7 mouse cellular contexts compared by ENCODE assay signal in genomic region chr3:96219191-96219641, GRCm38 (mm10). TPM values are rescaled to one million over a fixed set of nuclear protein-coding genes. Genes with fewer than 3 reads are reported as not detected.
DNase-seq lines count a peak whose midpoint lies in the region; ATAC-seq and TF ChIP-seq lines count a peak whose summit lies in the region.

No protein-coding gene starts in this region.

- H3K27ac ChIP-seq in ES-Bruce4 (ENCODE audit: insufficient read depth, low read length), result peak overlapping the region; percentile 98
- peak overlapping the region; percentile 98 for H3K27ac ChIP-seq in forebrain, embryonic 11.5 days (ENCODE audit: low read depth, low read length)
- H3K27ac ChIP-seq in intestine, embryonic 14.5 days (ENCODE audit: low read depth), result peak overlapping the region; percentile 98
- H3K27ac ChIP-seq in lung, embryonic 14.5 days (ENCODE audit: low read depth), result peak overlapping the region; percentile 99

- H3K4me2 ChIP-seq in forebrain, embryonic 11.5 days (ENCODE audit: low read depth, low read length, severe bottlenecking), result peak overlapping the region; percentile 68
- peak overlapping the region; percentile 59 for H3K4me2 ChIP-seq in intestine, embryonic 14.5 days (ENCODE audit: low read length)
- peak overlapping the region; percentile 93 for H3K4me2 ChIP-seq in lung, embryonic 14.5 days

- no peak for TF ChIP-seq POLR2A in ES-Bruce4 (IDR thresholded peaks at IDR 0.05; ENCODE audit: insufficient read depth, low read length)

- H3K27me3 ChIP-seq in ES-Bruce4 (ENCODE audit: control insufficient read depth, insufficient read depth, low read length, poor library complexity, severe bottlenecking), result no peaks in the 10 kb centered on the region
- no peaks in the 10 kb centered on the region for H3K27me3 ChIP-seq in forebrain, embryonic 11.5 days (ENCODE audit: control insufficient read depth, insufficient read depth, low read length)
- H3K27me3 ChIP-seq in intestine, embryonic 14.5 days (replicated peaks; ENCODE audit: control insufficient read depth, insufficient read depth, low read length), result no peaks in the 10 kb centered on the region
- H3K27me3 ChIP-seq in lung, embryonic 14.5 days (ENCODE audit: insufficient read depth, low read length), result no peaks in the 10 kb centered on the region

- H3K9ac ChIP-seq in ES-Bruce4 (ENCODE audit: low read depth, poor library complexity, severe bottlenecking), result peak overlapping the region; percentile 97
- H3K9ac ChIP-seq in forebrain, embryonic 11.5 days (ENCODE audit: low read length), result peak overlapping the region; percentile 84
- peak overlapping the region; percentile 97 for H3K9ac ChIP-seq in intestine, embryonic 14.5 days (ENCODE audit: low read length)
- peak overlapping the region; percentile 68 for H3K9ac ChIP-seq in lung, embryonic 14.5 days

- peak; percentile 13 for ATAC-seq in activated CD4-positive, CD25-positive, alpha-beta regulatory T cell, adult 4 months
- peak; percentile 16; the same call in 1 of the 2 replicates for ATAC-seq in forebrain, embryonic 11.5 days (replicated peaks; ENCODE audit: low FRiP score)
- ATAC-seq in intestine, embryonic 14.5 days (replicated peaks; ENCODE audit: low FRiP score, low TSS enrichment, low read depth), result peak; percentile 28
- ATAC-seq in lung, embryonic 14.5 days (ENCODE audit: insufficient read depth), result peak; percentile 2; the same call in 1 of the 2 replicates
- peak; percentile 11; the same call in 1 of the 2 replicates for ATAC-seq in neutrophil, adult 5-6 weeks (ENCODE audit: extremely low read depth, insufficient number of reproducible peaks, low FRiP score, poor library complexity, severe bottlenecking)

- H3K36me3 ChIP-seq in ES-Bruce4 (ENCODE audit: control insufficient read depth, insufficient read depth, low read length, poor library complexity, severe bottlenecking), result no peaks in the 10 kb centered on the region
- no peaks in the 10 kb centered on the region for H3K36me3 ChIP-seq in forebrain, embryonic 11.5 days (ENCODE audit: control insufficient read depth, insufficient read depth, low read length)
- H3K36me3 ChIP-seq in intestine, embryonic 14.5 days (ENCODE audit: control insufficient read depth, insufficient read depth, low read length), result no peaks in the 10 kb centered on the region
- no peaks in the 10 kb centered on the region for H3K36me3 ChIP-seq in lung, embryonic 14.5 days (ENCODE audit: insufficient read depth)

- TF ChIP-seq EP300 in ES-Bruce4 (IDR thresholded peaks at IDR 0.05; ENCODE audit: insufficient read depth, low read depth, low read length), result no peak

- no peaks in the 10 kb centered on the region for H3K9me3 ChIP-seq in ES-Bruce4 (replicated peaks; ENCODE audit: control insufficient read depth, insufficient read depth, low read length, poor library complexity, severe bottlenecking)
- H3K9me3 ChIP-seq in forebrain, embryonic 11.5 days (ENCODE audit: control insufficient read depth, low read length), result no peaks in the 10 kb centered on the region
- H3K9me3 ChIP-seq in intestine, embryonic 14.5 days (ENCODE audit: control insufficient read depth, low read length), result no peaks in the 10 kb centered on the region
- H3K9me3 ChIP-seq in lung, embryonic 14.5 days (ENCODE audit: low read depth, low read length), result no peaks in the 10 kb centered on the region

- peak; percentile 60 for DNase-seq in forebrain, embryonic 11.5 days (ENCODE audit: low spot score)
- DNase-seq in intestine, embryonic 14.5 days (ENCODE audit: low spot score), result peak; percentile 77
- peak; percentile 52 for DNase-seq in lung, embryonic 14.5 days
- DNase-seq in layer of hippocampus, postnatal 14 days (ENCODE audit: low spot score in 2 of 2), result no peak

- no peaks in the 10 kb centered on the region for H3K4me1 ChIP-seq in ES-Bruce4 (ENCODE audit: control insufficient read depth, insufficient read depth, low read length)
- H3K4me1 ChIP-seq in forebrain, embryonic 11.5 days (replicated peaks; ENCODE audit: control insufficient read depth, insufficient read depth, low read length), result peaks cover 9% of the 10 kb centered on the region; the same call in 1 of the 2 replicates
- peaks cover 12% of the 10 kb centered on the region; the same call in 1 of the 2 replicates for H3K4me1 ChIP-seq in intestine, embryonic 14.5 days (replicated peaks; ENCODE audit: control insufficient read depth, insufficient read depth, low read length)
- H3K4me1 ChIP-seq in lung, embryonic 14.5 days (ENCODE audit: insufficient read depth), result peaks cover 15% of the 10 kb centered on the region; the same call in 1 of the 2 replicates

- TF ChIP-seq CTCF in ES-Bruce4 (IDR thresholded peaks at IDR 0.05; ENCODE audit: low read depth, low read length), result no peak
- peak; percentile 35 for TF ChIP-seq CTCF in lung, embryonic 14.5 days (IDR thresholded peaks at IDR 0.05; ENCODE audit: low read depth)

- WGBS in forebrain, embryonic 11.5 days, result under 1% methylated on average over 12 of the region's 12 CpGs
- WGBS in intestine, embryonic 14.5 days, result 0% methylated on average over 12 of the region's 12 CpGs
- WGBS in lung, embryonic 14.5 days, result 0% methylated on average over 12 of the region's 12 CpGs

- H3K4me3 ChIP-seq in ES-Bruce4 (ENCODE audit: low read depth, low read length), result peak overlapping the region; percentile 76
- peak overlapping the region; percentile 44 for H3K4me3 ChIP-seq in forebrain, embryonic 11.5 days (ENCODE audit: low read depth, low read length)
- H3K4me3 ChIP-seq in intestine, embryonic 14.5 days (ENCODE audit: low read depth, low read length), result peak overlapping the region; percentile 69
- H3K4me3 ChIP-seq in lung, embryonic 14.5 days (ENCODE audit: low read depth, low read length), result peak overlapping the region; percentile 52

RNA-seq across cellular contexts. Expression of gene Bola1, which starts 0.3 kb away (rescaled TPM):
- 18.1 and 27.8 TPM in 2 replicates for polyA plus RNA-seq in ES-Bruce4 (2011; ENCODE audit: insufficient read depth, insufficient read length, low read depth, missing spikeins)
- 10 to 100 TPM; 31.4 to 31.8 TPM for polyA plus RNA-seq in activated CD4-positive, CD25-positive, alpha-beta regulatory T cell, adult 4 months (2017; shearing (Covaris generic))
- 75.7 and 83.7 TPM in 2 replicates for polyA plus RNA-seq in forebrain, embryonic 11.5 days (2014; fragmentation: Nextera tagmentation; extraction: Ambion mirVana)
- polyA plus RNA-seq in intestine, embryonic 14.5 days (2014; fragmentation: Nextera tagmentation; extraction: Ambion mirVana), result 74.2 and 79.5 TPM in 2 replicates
- 57.6 and 68.0 TPM in 2 replicates for polyA plus RNA-seq in lung, embryonic 14.5 days (2014; fragmentation: Nextera tagmentation; extraction: Ambion mirVana)
- 9.8 and 11.5 TPM in 2 replicates for total RNA-seq in neutrophil, adult 5-6 weeks (2017)
- 10 to 100 TPM; 16.1 to 21.2 TPM for total RNA-seq in layer of hippocampus, postnatal 14 days (2021)

RNA-seq across cellular contexts. Expression of gene Hist2h2ab, which starts 0.4 kb away (rescaled TPM):
- polyA plus RNA-seq in ES-Bruce4 (2011; ENCODE audit: insufficient read depth, insufficient read length, low read depth, missing spikeins), result not detected in 2 replicates
- 1 to 10 TPM in 1 of 2 experiments, not detected in 1; 1.3 TPM for polyA plus RNA-seq in activated CD4-positive, CD25-positive, alpha-beta regulatory T cell, adult 4 months (2017; shearing (Covaris generic))
- polyA plus RNA-seq in forebrain, embryonic 11.5 days (2014; fragmentation: Nextera tagmentation; extraction: Ambion mirVana), result 0.71 TPM in 1 of 2 replicates, not detected in the other
- polyA plus RNA-seq in intestine, embryonic 14.5 days (2014; fragmentation: Nextera tagmentation; extraction: Ambion mirVana), result 0.74 and 1.3 TPM in 2 replicates
- not detected in 2 replicates for polyA plus RNA-seq in lung, embryonic 14.5 days (2014; fragmentation: Nextera tagmentation; extraction: Ambion mirVana)
- total RNA-seq in neutrophil, adult 5-6 weeks (2017), result 10.6 and 11.1 TPM in 2 replicates
- total RNA-seq in layer of hippocampus, postnatal 14 days (2021), result 10 to 100 TPM in 1 of 2 experiments, 1 to 10 TPM in 1; 9.4 to 10.4 TPM

RNA-seq across cellular contexts. Expression of gene Hist2h2ac, which starts 1.5 kb away (rescaled TPM):
- 2.5 and 4.3 TPM in 2 replicates for polyA plus RNA-seq in ES-Bruce4 (2011; ENCODE audit: insufficient read depth, insufficient read length, low read depth, missing spikeins)
- 10 to 100 TPM in 1 of 2 experiments, 1 to 10 TPM in 1; 5.3 to 11.8 TPM for polyA plus RNA-seq in activated CD4-positive, CD25-positive, alpha-beta regulatory T cell, adult 4 months (2017; shearing (Covaris generic))
- 16.5 and 18.7 TPM in 2 replicates for polyA plus RNA-seq in forebrain, embryonic 11.5 days (2014; fragmentation: Nextera tagmentation; extraction: Ambion mirVana)
- polyA plus RNA-seq in intestine, embryonic 14.5 days (2014; fragmentation: Nextera tagmentation; extraction: Ambion mirVana), result 7.9 and 9.7 TPM in 2 replicates
- 10.8 and 11.9 TPM in 2 replicates for polyA plus RNA-seq in lung, embryonic 14.5 days (2014; fragmentation: Nextera tagmentation; extraction: Ambion mirVana)
- 316 and 362 TPM in 2 replicates for total RNA-seq in neutrophil, adult 5-6 weeks (2017)
- 10 to 100 TPM; 28.2 to 31.3 TPM for total RNA-seq in layer of hippocampus, postnatal 14 days (2021)

RNA-seq across cellular contexts. Expression of gene Hist2h2be, which starts 1.7 kb away (rescaled TPM):
- polyA plus RNA-seq in ES-Bruce4 (2011; ENCODE audit: insufficient read depth, insufficient read length, low read depth, missing spikeins), result 1.3 and 2.0 TPM in 2 replicates
- polyA plus RNA-seq in activated CD4-positive, CD25-positive, alpha-beta regulatory T cell, adult 4 months (2017; shearing (Covaris generic)), result 1 to 10 TPM; 1.5 to 3.3 TPM
- 14.3 and 15.8 TPM in 2 replicates for polyA plus RNA-seq in forebrain, embryonic 11.5 days (2014; fragmentation: Nextera tagmentation; extraction: Ambion mirVana)
- 7.3 and 7.6 TPM in 2 replicates for polyA plus RNA-seq in intestine, embryonic 14.5 days (2014; fragmentation: Nextera tagmentation; extraction: Ambion mirVana)
- 5.9 and 6.4 TPM in 2 replicates for polyA plus RNA-seq in lung, embryonic 14.5 days (2014; fragmentation: Nextera tagmentation; extraction: Ambion mirVana)
- total RNA-seq in neutrophil, adult 5-6 weeks (2017), result 18.0 and 21.3 TPM in 2 replicates
- total RNA-seq in layer of hippocampus, postnatal 14 days (2021), result 1 to 10 TPM; 4.0 to 4.8 TPM

RNA-seq across cellular contexts. Expression of gene Hist2h3c2, which starts 19.7 kb away (rescaled TPM):
- 23.1 and 41.5 TPM in 2 replicates for polyA plus RNA-seq in ES-Bruce4 (2011; ENCODE audit: insufficient read depth, insufficient read length, low read depth, missing spikeins)
- 1 to 10 TPM in 1 of 2 experiments, under 1 TPM in 1; 0.56 to 2.5 TPM for polyA plus RNA-seq in activated CD4-positive, CD25-positive, alpha-beta regulatory T cell, adult 4 months (2017; shearing (Covaris generic))
- polyA plus RNA-seq in forebrain, embryonic 11.5 days (2014; fragmentation: Nextera tagmentation; extraction: Ambion mirVana), result 12.8 and 14.8 TPM in 2 replicates
- 8.3 and 8.7 TPM in 2 replicates for polyA plus RNA-seq in intestine, embryonic 14.5 days (2014; fragmentation: Nextera tagmentation; extraction: Ambion mirVana)
- 11.5 and 14.4 TPM in 2 replicates for polyA plus RNA-seq in lung, embryonic 14.5 days (2014; fragmentation: Nextera tagmentation; extraction: Ambion mirVana)
- 4.4 and 5.5 TPM in 2 replicates for total RNA-seq in neutrophil, adult 5-6 weeks (2017)
- 10 to 100 TPM; 11.3 to 14.7 TPM for total RNA-seq in layer of hippocampus, postnatal 14 days (2021)

Comparison
In these comparisons a context has a peak if more than half of its experiments do, and no peak if none do; other contexts are left out.
1. DNase-seq: peak in forebrain, embryonic 11.5 days (single experiment), intestine, embryonic 14.5 days (single experiment) and lung, embryonic 14.5 days (single experiment); none in layer of hippocampus, postnatal 14 days (0 of 2).
2. Peak in every context shown above with its lines, with median percentiles within 50 percentile points of each other: H3K27ac ChIP-seq, H3K4me3 ChIP-seq, H3K9ac ChIP-seq, ATAC-seq and H3K4me2 ChIP-seq.